Mouse (Mus musculus) cortical plate, adult 2 months (tissue): ENCODE results near the gene Asb12. TPM values are rescaled to one million over a fixed set of nuclear protein-coding genes. Genes with fewer than 3 reads are reported as not detected.
"Not testable (repeated sequence)": the region's sequence is repeated elsewhere in the genome, so short reads cannot be mapped to it uniquely, and the experiment has no call there.

ENCODE experiments used
- H3K27ac ChIP-seq: fragments of 200-500 bp; 2 replicates; pipeline ENCODE4 v1.5.1; 2012; ENCODE audit warnings: low read length, control low read depth, inconsistent platforms; ENCODE audit not compliant: insufficient read depth
- H3K4me1 ChIP-seq: fragments of 200-500 bp; 2 replicates; pipeline ENCODE4 v1.6.1; 2011; ENCODE audit warnings: low read length; ENCODE audit not compliant: control insufficient read depth, insufficient read depth
- H3K4me3 ChIP-seq: fragments of 200-500 bp; 2 replicates; pipeline ENCODE4 v1.5.1; 2011; ENCODE audit warnings: mild to moderate bottlenecking, low read length, control low read depth; ENCODE audit not compliant: insufficient read depth
- CTCF ChIP-seq: fragments of 200-500 bp; IDR thresholded peaks from 2 replicates; pipeline ENCODE4 v1.5.1; 2011; ENCODE audit warnings: mild to moderate bottlenecking, control low read depth, low read length; ENCODE audit not compliant: insufficient read depth; ENCODE audit errors: extremely low read depth
- POLR2A ChIP-seq: fragments of 200-500 bp; IDR thresholded peaks from 2 replicates; pipeline ENCODE4 v1.6.1; 2011; ENCODE audit warnings: mild to moderate bottlenecking, low read length, control low read depth; ENCODE audit not compliant: insufficient read depth; ENCODE audit errors: extremely low read depth
- polyA plus RNA-seq: library from polyadenylated mRNA; depleted of rRNA; stranded (reverse); fragments of >200 nt; gene quantifications from 2 replicates; pipeline ENCODE4 v1.2.3, GENCODE M21; 2012; rRNA removed

Asb12 gene
- polyA plus RNA-seq, result 0.08 and 0.21 TPM in 2 replicates

DNA sequence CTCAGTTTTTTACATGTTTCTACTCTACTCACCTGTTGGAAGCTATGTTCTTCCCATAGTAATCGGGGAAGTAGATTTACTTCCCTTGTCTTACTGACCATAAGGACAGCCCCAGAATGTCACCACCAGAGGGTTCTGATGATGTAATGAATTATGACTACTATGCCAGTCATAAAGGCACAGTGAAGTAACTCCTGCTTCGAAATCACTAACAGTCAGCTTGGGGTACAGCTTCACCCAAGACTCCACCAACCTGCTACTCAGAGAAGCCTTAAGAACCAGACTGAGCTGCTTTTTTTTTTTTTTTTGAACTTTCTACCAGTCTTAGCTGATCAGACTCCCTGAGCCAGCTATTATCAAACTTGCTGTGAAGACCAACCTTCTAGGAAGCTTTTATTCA is at the start of gene Asb12, which contains the start of gene Pfn5:
Asb12 (minus strand) TSS at position 101 of the 400 bp plus-strand sequence.
Pfn5 (plus strand) TSS at position 218 of the 400 bp plus-strand sequence.
- TF ChIP-seq CTCF (no peak), POLR2A (no peak)
- H3K27ac ChIP-seq, result no peak within 1 kb of the TSS
- no peaks in the 10 kb centered on the region for H3K4me1 ChIP-seq
- no peak within 1 kb of the TSS for H3K4me3 ChIP-seq

DNA sequence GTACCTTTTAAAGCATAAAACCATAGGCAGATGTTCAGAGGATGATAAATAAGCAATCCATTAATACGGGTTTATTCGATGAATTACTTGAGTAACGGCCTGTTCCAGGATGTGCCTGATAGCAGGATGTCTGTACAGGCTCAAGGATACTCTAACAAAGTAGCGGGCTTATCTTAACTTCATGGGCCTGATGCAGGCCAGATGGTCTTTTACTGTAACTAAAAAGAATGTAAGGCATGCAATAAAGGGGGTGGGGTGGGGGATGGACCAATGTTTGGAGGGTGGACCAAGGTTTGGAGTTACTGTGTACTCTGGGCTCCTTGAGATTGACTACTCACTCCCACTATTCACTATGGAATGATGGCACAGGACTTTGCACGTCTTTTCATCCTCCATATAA is 42.8 kb upstream of the Asb12 start:
- no peak for TF ChIP-seq CTCF
- TF ChIP-seq POLR2A, result no peak
- H3K27ac ChIP-seq, result no peak overlapping the region
- H3K4me1 ChIP-seq, result no peaks in the 10 kb centered on the region
- no peak overlapping the region for H3K4me3 ChIP-seq

- H3K4me3 ChIP-seq, result no peak overlapping the region
- H3K27ac ChIP-seq, result no peak overlapping the region
- TF ChIP-seq CTCF (no peak), POLR2A (no peak)
- no peaks in the 10 kb centered on the region for H3K4me1 ChIP-seq
Observed at GRCm38 (mm10) chrX:95554321-95554720, 3.5 kb downstream of the Asb12 start.

DNA sequence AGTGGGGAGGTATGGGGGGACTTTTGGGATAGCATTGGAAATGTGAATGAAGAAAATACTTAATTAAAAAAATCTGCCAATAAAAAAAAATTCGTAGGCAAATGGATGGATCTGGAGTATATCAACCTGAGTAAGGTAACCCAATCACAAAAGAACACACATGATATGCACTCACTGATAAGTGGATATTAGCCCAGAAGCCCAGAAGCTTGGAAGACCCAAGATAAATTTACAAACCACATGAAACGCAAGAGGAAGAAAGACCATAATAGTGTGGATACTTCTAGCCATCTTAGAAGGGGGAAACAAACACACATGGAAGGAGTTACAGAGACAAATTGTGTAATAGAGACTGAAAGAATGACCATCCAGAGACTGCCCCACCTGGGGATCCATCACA is 22.3 kb downstream of the Asb12 start:
- not testable (repeated sequence) for H3K4me3 ChIP-seq, H3K4me1 ChIP-seq, H3K27ac ChIP-seq

DNA sequence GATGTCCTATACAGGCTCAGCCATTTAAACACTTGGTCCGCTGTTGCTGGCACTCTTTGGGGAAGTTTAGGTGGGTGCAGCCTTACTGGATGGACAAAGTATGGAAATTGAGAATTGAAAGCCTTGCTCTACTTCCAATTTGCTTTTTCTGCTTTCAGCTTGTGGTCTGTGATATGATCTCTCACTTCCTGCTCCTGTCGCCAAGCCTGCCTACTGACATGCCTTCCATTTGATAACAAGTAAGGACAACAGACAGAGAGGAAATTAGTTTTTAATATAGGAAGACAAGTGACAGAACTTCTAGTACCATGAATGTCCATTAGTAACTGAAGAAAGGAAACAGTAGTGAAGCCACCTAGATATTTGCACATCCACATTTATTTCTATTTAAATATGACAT is 32.6 kb downstream of the Asb12 start:
- Histone ChIP-seq H3K27ac (no peak overlapping the region), H3K4me3 (no peak overlapping the region), H3K4me1 (no peaks in the 10 kb centered on the region)
- TF ChIP-seq CTCF (no peak), POLR2A (no peak)

DNA sequence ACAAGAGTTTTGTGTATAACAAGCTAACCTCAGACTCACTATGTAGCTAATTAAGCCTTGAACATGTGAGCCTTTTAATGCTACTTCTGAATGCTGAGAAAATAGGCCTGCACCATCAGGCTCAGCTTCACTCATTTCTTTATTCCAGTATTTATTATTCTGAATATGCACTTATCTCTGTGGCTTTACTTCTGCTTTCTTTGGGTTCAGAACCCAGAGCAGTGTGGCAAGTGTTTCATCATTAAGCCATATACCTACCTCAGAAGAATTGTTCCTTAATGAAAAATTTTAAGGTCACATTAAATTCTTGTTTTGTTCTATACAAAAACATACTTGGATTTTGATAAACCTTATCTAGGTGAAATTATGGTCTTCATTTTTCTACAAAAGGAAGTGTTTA is 33.9 kb downstream of the Asb12 start:
- H3K27ac ChIP-seq, result no peak overlapping the region
- no peaks in the 10 kb centered on the region for H3K4me1 ChIP-seq
- H3K4me3 ChIP-seq, result no peak overlapping the region
- TF ChIP-seq POLR2A (no peak), CTCF (no peak)

DNA sequence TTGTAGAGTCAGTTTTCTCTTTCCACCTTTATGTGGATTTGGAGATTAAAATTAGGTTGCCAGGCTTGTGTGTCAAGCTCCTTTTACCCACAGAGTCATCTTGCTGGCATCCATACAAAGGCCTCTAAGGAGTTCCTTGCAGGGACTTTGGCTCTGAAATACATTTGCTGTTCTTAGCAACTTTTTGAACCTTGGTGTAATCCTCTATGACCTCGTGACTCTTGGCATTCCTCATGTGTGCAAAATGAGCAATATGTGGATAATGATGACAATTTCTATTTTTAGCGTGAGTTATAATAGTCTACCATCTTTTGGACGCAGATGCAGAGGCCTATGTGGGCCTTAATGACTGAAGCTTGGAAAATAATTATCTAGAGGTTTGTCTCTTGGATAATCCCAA is 100.6 kb downstream of the Asb12 start:
- Histone ChIP-seq H3K4me3 (no peak overlapping the region), H3K27ac (no peak overlapping the region), H3K4me1 (no peaks in the 10 kb centered on the region)
- TF ChIP-seq CTCF (no peak), POLR2A (no peak)

DNA sequence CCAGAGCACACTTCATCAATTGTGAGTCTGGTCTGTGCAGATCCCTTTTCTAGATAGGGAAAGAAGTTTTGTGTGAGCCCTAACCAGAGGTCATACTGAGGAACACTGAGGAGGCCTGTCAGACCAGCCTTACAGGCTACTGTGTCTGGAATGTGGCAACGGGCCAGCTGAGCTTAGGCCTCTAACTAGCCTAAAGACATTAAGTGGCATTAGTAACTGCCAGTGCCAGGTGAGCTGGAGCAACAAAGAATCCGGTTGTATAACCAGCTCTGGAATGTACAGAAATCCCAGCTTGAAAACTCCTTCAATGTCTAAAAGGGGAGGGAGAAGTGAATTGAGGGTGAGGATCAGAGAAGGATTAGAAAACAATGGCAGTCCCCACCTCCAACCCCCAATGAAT is 111.9 kb downstream of the Asb12 start:
- Histone ChIP-seq H3K4me1 (no peaks in the 10 kb centered on the region), H3K27ac (no peak overlapping the region), H3K4me3 (no peak overlapping the region)
- no peak for TF ChIP-seq CTCF

DNA sequence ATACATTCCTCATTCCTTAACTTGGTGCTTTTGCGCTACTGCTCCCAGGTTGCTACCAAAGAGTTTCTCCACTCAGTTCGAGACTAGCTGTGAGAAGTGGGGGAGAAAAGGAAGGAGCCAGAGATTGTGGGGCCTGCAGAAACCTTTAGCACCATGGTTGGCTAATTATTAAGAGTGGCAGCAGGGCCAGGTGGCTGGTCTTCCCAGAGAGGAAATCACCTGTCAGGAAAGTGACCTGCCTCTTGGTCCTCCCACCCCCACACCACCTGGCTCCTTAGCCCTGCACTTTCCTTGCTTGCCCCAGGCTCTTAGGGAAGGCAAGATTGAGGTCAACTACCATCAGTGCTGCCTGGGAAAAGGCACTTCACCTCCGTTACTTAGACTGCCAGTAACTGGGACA is 112.6 kb downstream of the Asb12 start:
- TF ChIP-seq CTCF (no peak), POLR2A (no peak)
- Histone ChIP-seq H3K27ac (no peak overlapping the region), H3K4me3 (peak overlapping the region; percentile 97), H3K4me1 (no peaks in the 10 kb centered on the region)

- Histone ChIP-seq H3K4me1 (no peaks in the 10 kb centered on the region), H3K4me3 (peak within 1 kb of the TSS; percentile 97), H3K27ac (no peak within 1 kb of the TSS)
- TF ChIP-seq CTCF (no peak), POLR2A (0 out of 2 replicates have a peak, but pooled peaks have one; percentile 57)
Observed at GRCm38 (mm10) chrX:95444776-95445111, 113.0 kb downstream of the Asb12 start, which contains the start of gene Amer1. Amer1 (minus strand) TSS chrX:95444872.
